Mouse (Mus musculus) embryonic facial prominence, embryonic 11.5 days (tissue): Measurements from ENCODE around the gene Pf4. TPM values are rescaled to one million over a fixed set of nuclear protein-coding genes. Genes with fewer than 3 reads are reported as not detected.

Experiments
- ATAC-seq: fragments of 200-750 bp; cut with Nextera tagmentation; replicated peaks from 2 replicates; pipeline ENCODE4 v1.8.0; 2017; ENCODE audit warnings: low read depth; ENCODE audit not compliant: insufficient number of reproducible peaks, low FRiP score, low TSS enrichment
- DNase-seq: peaks from one replicate; pipeline ENCODE4 v3.0.0-alpha.2; 2015; ENCODE audit warnings: low spot score
- H3K27ac ChIP-seq: fragments of 300-500 bp; sonication (generic); replicated peaks from 2 replicates; pipeline ENCODE4 v1.5.1; 2014; ENCODE audit warnings: mild to moderate bottlenecking, low read depth, low read length, control low read depth
- H3K27me3 ChIP-seq: fragments of 300-500 bp; sonication (generic); 2 replicates; pipeline ENCODE4 v1.6.1; 2014; ENCODE audit warnings: mild to moderate bottlenecking, low read length, moderate library complexity, mixed read lengths; ENCODE audit not compliant: control insufficient read depth, insufficient read depth
- H3K36me3 ChIP-seq: fragments of 300-500 bp; sonication (generic); replicated peaks from 2 replicates; pipeline ENCODE4 v1.6.1; 2014; ENCODE audit warnings: low read depth, mild to moderate bottlenecking, low read length, moderate library complexity, mixed read lengths; ENCODE audit not compliant: control insufficient read depth, insufficient read depth
- H3K4me1 ChIP-seq: fragments of 300-500 bp; sonication (generic); 2 replicates; pipeline ENCODE4 v1.6.1; 2014; ENCODE audit warnings: low read length, mixed read lengths; ENCODE audit not compliant: control insufficient read depth, insufficient read depth
- H3K4me2 ChIP-seq: fragments of 300-500 bp; sonication (generic); 2 replicates; pipeline ENCODE4 v1.6.1; 2014; ENCODE audit warnings: low read depth, mild to moderate bottlenecking, control low read depth, low read length, moderate library complexity
- H3K4me3 ChIP-seq: fragments of 300-500 bp; sonication (generic); 2 replicates; pipeline ENCODE4 v1.5.1; 2014; ENCODE audit warnings: low read depth, low read length, control low read depth
- H3K9ac ChIP-seq: fragments of 300-500 bp; sonication (generic); replicated peaks from 2 replicates; pipeline ENCODE4 v1.6.1; 2014; ENCODE audit warnings: mild to moderate bottlenecking, control low read depth, low read length
- H3K9me3 ChIP-seq: fragments of 300-500 bp; sonication (generic); replicated peaks from 2 replicates; pipeline ENCODE4 v1.6.1; 2016; ENCODE audit warnings: mild to moderate bottlenecking, low read length, inconsistent platforms, mixed read lengths; ENCODE audit not compliant: control insufficient read depth
- WGBS: fragments of 180-500 bp; shearing (Covaris S2); extraction: QIAGEN DNeasy Blood & Tissue Kit; methylation state at CpG from one replicate; pipeline ENCODE4 v1.1.7; 2014; 5-methylcytosine and 5-hydroxymethylcytosine counted together
- polyA plus RNA-seq: library from polyadenylated mRNA; unstranded; fragments of >200 nt; fragmentation: Nextera tagmentation; extraction: Ambion mirVana; gene quantifications from 2 replicates; pipeline ENCODE4 v1.2.1, GENCODE M21; 2014

Gene Pf4
- 74.0 and 80.0 TPM in 2 replicates for polyA plus RNA-seq

DNA sequence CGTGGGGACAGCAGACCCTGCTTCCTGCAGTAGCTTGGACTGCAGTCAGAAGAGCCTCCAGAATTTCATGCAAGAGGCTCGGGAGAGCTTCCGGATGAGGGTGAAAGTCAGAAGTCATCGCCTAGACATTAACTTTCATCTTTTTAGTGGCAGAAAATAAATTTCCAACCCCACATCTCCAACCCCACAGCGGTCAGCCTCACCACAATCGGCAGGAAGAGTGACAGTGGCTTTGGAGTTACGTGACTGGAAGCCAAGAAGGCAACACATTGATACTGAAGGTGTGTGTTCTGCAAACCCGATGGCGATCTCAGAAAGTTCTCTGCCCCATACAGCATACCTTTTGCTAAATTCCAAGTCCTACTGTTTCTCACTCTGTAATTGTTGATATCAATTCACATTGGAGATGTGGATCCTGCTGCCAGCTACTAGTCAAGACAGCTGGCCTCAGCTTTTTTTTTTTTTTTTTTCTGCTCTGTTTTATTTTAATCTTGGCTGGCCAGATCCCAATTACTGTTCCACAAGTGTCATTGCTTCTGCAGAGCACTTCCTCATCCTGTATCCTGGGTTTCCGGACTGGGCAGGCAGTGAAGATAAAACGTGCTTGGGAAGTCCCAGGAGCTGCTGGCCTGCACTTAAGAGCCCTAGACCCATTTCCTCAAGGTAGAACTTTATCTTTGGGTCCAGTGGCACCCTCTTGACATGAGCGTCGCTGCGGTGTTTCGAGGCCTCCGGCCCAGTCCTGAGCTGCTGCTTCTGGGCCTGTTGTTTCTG, at the start of gene Pf4:
Pf4 (plus strand) TSS at position 556 of the 774 bp plus-strand sequence.
- no peak for DNase-seq
- H3K4me3 ChIP-seq, result no peak within 1 kb of the TSS
- ATAC-seq, result no peak
- no peak within 1 kb of the TSS for H3K27ac ChIP-seq
- H3K36me3 ChIP-seq, result no peaks in the 10 kb centered on the region
- H3K9ac ChIP-seq, result no peak within 1 kb of the TSS
- no peaks in the 10 kb centered on the region for H3K27me3 ChIP-seq
- no peaks in the 10 kb centered on the region for H3K9me3 ChIP-seq
- WGBS, result 89% methylated on average over 16 of the region's 16 CpGs
- no peaks in the 10 kb centered on the region for H3K4me1 ChIP-seq
- no peak within 1 kb of the TSS for H3K4me2 ChIP-seq

DNA sequence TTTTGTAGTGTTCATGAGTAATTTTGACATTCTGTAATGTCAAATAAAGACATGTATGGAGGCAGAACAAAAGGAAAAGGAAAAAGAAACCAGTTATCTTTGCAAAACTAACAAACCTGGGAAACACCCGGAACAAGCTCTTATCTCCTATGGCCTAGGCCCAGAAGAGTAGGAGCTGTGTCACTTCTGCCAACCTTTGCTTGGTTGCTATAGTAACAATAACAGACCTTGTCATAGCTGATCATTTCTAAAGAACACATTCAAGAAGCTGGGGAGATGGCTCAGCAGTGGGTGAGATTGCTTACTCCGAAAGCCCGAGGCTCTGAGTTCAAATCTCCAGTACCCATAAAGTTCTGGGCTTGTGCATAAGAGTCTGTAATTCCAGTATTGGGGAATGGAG, 49.6 kb upstream of the Pf4 start:
- H3K36me3 ChIP-seq, result no peaks in the 10 kb centered on the region
- no peaks in the 10 kb centered on the region for H3K27me3 ChIP-seq
- no peak overlapping the region for H3K27ac ChIP-seq
- no peak overlapping the region for H3K4me3 ChIP-seq
- ATAC-seq, result no peak
- H3K4me1 ChIP-seq, result no peaks in the 10 kb centered on the region
- no peak for DNase-seq
- H3K9me3 ChIP-seq, result no peaks in the 10 kb centered on the region
- WGBS, result 91% methylated on average over 3 of the region's 3 CpGs
- no peak overlapping the region for H3K4me2 ChIP-seq
- H3K9ac ChIP-seq, result no peak overlapping the region

- H3K4me1 ChIP-seq, result no peaks in the 10 kb centered on the region
- no peaks in the 10 kb centered on the region for H3K9me3 ChIP-seq
- H3K4me3 ChIP-seq, result no peak overlapping the region
- H3K36me3 ChIP-seq, result no peaks in the 10 kb centered on the region
- DNase-seq (no peak), ATAC-seq (no peak)
- no peaks in the 10 kb centered on the region for H3K27me3 ChIP-seq
- H3K4me2 ChIP-seq, result no peak overlapping the region
- no peak overlapping the region for H3K9ac ChIP-seq
- 76% methylated on average over 3 of the region's 3 CpGs for WGBS
- H3K27ac ChIP-seq, result no peak overlapping the region
Measured at GRCm38 (mm10) chr5:90728254-90728653, 44.0 kb upstream of the Pf4 start.

DNA sequence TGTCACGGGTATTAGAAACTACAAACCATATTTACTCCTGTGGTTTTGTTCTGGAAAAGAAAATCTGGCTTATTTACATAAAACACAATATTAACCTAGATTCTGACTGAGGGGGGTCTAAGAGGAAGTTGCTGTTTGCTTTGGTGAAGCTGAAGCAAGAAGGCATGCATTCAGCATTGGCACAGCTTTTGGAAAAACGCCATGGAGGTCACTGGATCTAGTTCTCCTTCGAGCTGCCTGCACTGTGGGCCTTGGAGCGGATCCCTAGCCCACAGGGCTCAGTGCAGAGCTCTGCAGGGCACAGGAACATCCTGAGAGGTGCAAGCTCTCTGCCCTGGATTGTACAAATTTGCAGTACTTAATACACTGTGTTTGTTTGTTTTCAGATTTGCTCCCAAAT, 40.8 kb upstream of the Pf4 start:
- H3K36me3 ChIP-seq, result no peaks in the 10 kb centered on the region
- no peaks in the 10 kb centered on the region for H3K4me1 ChIP-seq
- no peak for ATAC-seq
- 81% methylated on average over 4 of the region's 4 CpGs for WGBS
- H3K27me3 ChIP-seq, result no peaks in the 10 kb centered on the region
- H3K9ac ChIP-seq, result no peak overlapping the region
- no peak for DNase-seq
- H3K9me3 ChIP-seq, result no peaks in the 10 kb centered on the region
- H3K4me3 ChIP-seq, result no peak overlapping the region
- H3K27ac ChIP-seq, result no peak overlapping the region
- H3K4me2 ChIP-seq, result no peak overlapping the region

DNA sequence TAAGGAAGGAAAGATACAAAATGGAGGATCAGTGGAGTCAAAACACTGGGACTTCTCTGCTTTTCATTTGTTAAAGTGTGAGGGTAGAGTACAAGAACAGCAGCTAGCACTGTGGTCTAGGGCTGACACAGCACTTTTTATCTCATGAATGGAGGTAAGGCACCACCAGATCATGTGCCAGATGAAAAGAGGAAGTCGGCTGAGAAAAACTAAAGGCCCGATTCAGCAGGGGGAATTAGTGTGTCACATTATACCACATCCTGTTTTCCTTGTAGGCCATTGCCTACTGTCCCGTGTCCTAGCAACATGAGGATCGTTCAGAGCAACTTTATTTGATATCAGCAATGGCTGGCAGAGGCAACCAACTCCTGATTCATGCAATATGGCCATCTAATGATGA, 30.2 kb upstream of the Pf4 start:
- no peak overlapping the region for H3K27ac ChIP-seq
- H3K4me1 ChIP-seq, result no peaks in the 10 kb centered on the region
- H3K27me3 ChIP-seq, result no peaks in the 10 kb centered on the region
- no peak for ATAC-seq
- no peak for DNase-seq
- H3K4me2 ChIP-seq, result no peak overlapping the region
- no peak overlapping the region for H3K9ac ChIP-seq
- no peak overlapping the region for H3K4me3 ChIP-seq
- H3K9me3 ChIP-seq, result no peaks in the 10 kb centered on the region
- WGBS, result 55% methylated on average over 4 of the region's 4 CpGs
- no peaks in the 10 kb centered on the region for H3K36me3 ChIP-seq

GRCm38 (mm10) chr5:90753934-90754333, 18.3 kb upstream of the Pf4 start:
- H3K9me3 ChIP-seq, result no peaks in the 10 kb centered on the region
- H3K4me3 ChIP-seq, result no peak overlapping the region
- ATAC-seq (no peak), DNase-seq (no peak)
- H3K27ac ChIP-seq, result no peak overlapping the region
- no peaks in the 10 kb centered on the region; the same call in none of the 2 replicates for H3K27me3 ChIP-seq
- H3K36me3 ChIP-seq, result no peaks in the 10 kb centered on the region
- whole genome bisulfite sequencing, result 91% methylated on average over 1 of the region's 1 CpGs
- H3K4me1 ChIP-seq, result no peaks in the 10 kb centered on the region; the same call in 1 of the 2 replicates
- no peak overlapping the region for H3K9ac ChIP-seq
- H3K4me2 ChIP-seq, result no peak overlapping the region

DNA sequence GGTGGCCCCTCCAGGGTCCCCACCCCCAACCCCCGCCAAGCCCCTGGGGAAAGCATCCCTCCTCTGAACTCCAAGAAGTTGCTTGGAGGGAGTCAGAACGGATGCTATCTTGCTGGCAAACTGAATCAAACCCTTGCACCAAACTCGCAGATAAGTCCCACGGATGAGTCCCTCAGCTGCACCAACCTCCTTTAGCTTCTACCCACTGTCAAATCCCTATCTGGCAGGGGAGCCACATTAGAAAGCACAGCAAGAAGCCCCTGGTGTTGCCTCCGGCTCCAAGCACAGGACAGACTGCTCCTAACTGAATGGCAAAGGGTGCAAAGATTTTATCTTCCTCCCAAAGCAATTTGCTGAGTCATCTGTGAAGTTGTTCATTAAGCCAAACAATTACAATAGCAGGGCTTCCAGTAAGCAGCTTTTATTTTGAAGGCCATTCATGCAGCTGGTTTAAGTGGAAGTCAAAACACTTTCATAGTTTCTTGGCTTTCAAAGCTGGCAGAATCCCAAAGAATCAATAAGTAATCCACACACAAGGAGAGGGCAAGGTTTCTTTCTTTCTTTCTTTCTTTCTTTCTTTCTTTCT, 14.1 kb upstream of the Pf4 start:
- H3K27ac ChIP-seq, result no peak overlapping the region
- no peak overlapping the region for H3K4me2 ChIP-seq
- no peaks in the 10 kb centered on the region for H3K9me3 ChIP-seq
- H3K27me3 ChIP-seq, result peaks cover 8% of the 10 kb centered on the region
- H3K9ac ChIP-seq, result no peak overlapping the region
- DNase-seq (no peak), ATAC-seq (no peak)
- H3K36me3 ChIP-seq, result no peaks in the 10 kb centered on the region
- H3K4me1 ChIP-seq, result peaks cover 4% of the 10 kb centered on the region; the same call in 1 of the 2 replicates
- H3K4me3 ChIP-seq, result no peak overlapping the region
- 30% methylated on average over 5 of the region's 5 CpGs for WGBS
